Mouse (Mus musculus): ENCODE data around the gene Serpinc1.

DNA sequence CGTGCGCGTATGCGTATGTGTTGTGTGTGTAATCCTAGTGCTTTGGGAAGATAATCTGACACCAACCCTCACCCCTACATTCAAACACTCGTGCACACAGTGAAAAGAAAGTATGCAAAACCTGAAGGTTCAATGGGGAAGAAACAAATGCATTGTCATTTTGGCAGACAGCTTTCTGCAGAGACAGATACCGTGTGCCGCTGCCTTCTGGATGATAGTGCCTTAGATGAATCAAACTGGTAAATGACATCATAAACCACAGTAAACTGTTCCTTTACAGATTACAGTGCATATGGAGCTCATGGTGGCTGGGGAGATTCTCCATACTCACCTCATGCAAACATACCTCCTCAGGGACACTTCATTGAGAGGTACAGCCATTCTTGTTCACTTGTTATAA is 15.2 kb upstream of the Serpinc1 start:
- no peak for TF ChIP-seq EP300 (optimal IDR thresholded peaks at IDR 0.05)
- no peak for TF ChIP-seq CTCF (IDR thresholded peaks at IDR 0.05; ENCODE audit: low read depth)

All from stomach, postnatal 0 days (tissue).